Mouse (Mus musculus): ENCODE measurements around the gene Siae.

The Siae gene

DNA sequence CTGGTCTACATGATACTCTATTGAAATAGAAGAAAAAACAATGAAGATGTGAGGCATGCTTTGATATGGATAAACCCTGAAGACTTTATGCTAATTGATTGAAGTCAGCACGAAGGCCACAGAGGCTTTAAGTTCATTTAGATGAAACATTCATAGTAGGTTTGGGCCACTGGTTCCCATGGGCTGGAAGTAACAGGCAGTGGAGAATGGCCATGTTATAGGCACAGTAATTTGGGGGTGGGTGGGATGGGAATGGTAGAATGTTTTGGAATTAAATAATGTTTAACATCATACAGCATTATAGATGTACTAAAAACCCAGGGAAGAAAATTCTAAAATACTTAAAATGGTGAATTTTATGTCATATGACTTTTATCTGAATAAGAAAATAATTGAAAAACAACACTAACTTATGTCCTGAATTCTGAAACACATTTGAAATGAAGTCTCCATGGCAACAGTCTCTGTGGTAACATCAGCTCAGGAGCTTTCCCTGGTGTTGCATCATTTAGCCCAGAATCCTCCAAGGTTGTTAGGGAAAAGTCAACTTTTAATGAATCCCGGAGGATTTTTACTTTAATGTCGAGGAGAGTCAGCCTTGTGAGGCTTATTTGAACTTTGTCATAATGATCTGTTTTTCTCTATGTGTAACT is 131.9 kb downstream of the Siae start:
- peak; percentile 25 for DNase-seq (ENCODE audit: low spot score)

DNA sequence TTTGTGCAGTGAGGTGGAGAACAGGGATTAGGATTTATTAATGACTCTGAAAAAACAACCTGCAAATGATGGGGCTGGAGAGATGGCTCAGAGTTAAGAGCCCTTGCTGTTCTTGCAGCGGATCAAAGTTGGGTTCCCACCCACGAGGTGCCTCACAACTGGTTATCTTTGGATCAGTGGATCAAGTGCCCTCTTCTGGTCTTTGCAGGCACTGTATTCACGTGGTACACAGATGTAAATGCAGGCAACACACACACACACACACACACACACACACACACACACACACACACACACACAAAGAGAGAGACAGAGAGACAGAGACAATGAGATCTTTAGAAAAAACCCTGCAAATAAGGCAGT is 132.4 kb downstream of the Siae start:
- DNase-seq (ENCODE audit: low spot score) = peak; percentile 16

DNA sequence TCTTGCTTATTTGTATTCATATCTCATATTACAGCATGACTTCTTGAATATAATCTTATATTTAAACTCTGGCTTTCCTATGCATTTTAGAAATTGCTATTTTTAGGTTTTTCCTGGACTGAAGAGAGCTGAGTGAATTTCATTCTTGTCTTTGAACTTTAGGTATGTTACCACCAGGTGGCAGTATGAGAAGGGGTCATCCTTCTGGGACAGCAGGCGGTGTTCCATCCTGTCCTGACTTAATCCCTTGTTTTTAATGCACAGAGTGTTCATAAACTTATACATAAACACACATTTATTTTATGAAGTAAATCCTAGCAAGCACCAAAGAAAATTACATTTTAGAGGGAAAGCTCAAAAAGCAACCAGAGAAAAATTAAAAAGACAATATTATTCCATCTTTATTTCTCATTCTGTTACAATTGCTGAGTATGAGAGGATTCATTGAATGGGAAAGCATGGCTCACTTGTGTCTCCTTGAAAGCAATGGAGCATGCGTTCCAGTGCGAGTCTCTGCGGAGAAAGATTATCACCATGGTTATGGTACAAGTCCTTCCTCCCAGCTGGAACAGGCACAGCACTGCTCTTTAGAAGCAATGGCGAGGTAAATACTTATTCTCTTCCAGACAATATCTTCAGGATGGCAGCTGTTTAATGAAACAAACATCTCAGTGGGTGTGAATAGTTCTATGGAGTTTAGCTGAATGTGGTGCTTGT is 134.6 kb downstream of the Siae start:
- peak; percentile 20 for DNase-seq (ENCODE audit: low spot score)

All from layer of hippocampus, adult 11-12 months (tissue).